Mouse (Mus musculus) stomach, embryonic 14.5 days (tissue): Measurements from ENCODE around the gene Tmtc1. TPM values are rescaled to one million over a fixed set of nuclear protein-coding genes. Genes with fewer than 3 reads are reported as not detected.

Experiments used
- ATAC-seq: fragments of 200-750 bp; cut with Nextera tagmentation; 2 replicates; pipeline ENCODE4 v1.8.0; 2017; ENCODE audit warnings: low read depth, moderate TSS enrichment; ENCODE audit not compliant: insufficient number of reproducible peaks, insufficient read depth, low FRiP score
- H3K27ac ChIP-seq: fragments of 300-500 bp; sonication (generic); 2 replicates; pipeline ENCODE4 v1.5.1; 2014; ENCODE audit warnings: mild to moderate bottlenecking, low read length, moderate library complexity, mixed read lengths
- H3K27me3 ChIP-seq: fragments of 300-500 bp; sonication (generic); 2 replicates; pipeline ENCODE4 v1.6.1; 2014; ENCODE audit warnings: low read length, control low read depth, mixed read lengths; ENCODE audit not compliant: control insufficient read depth, insufficient read depth
- H3K36me3 ChIP-seq: fragments of 300-500 bp; sonication (generic); 2 replicates; pipeline ENCODE4 v1.6.1; 2014; ENCODE audit warnings: mild to moderate bottlenecking, control low read depth, low read length, moderate library complexity, mixed read lengths; ENCODE audit not compliant: control insufficient read depth, insufficient read depth
- H3K4me1 ChIP-seq: fragments of 300-500 bp; sonication (generic); 2 replicates; pipeline ENCODE4 v1.6.1; 2014; ENCODE audit warnings: low read length, control low read depth, mixed read lengths; ENCODE audit not compliant: control insufficient read depth, insufficient read depth
- H3K4me2 ChIP-seq: fragments of 300-500 bp; sonication (generic); replicated peaks from 2 replicates; pipeline ENCODE4 v1.6.1; 2014; ENCODE audit warnings: low read depth, low read length, control low read depth
- H3K4me3 ChIP-seq: fragments of 300-500 bp; sonication (generic); 2 replicates; pipeline ENCODE4 v1.5.1; 2014; ENCODE audit warnings: low read depth, low read length, control low read depth
- H3K9ac ChIP-seq: fragments of 300-500 bp; sonication (generic); replicated peaks from 2 replicates; pipeline ENCODE4 v1.6.1; 2014; ENCODE audit warnings: low read depth, mild to moderate bottlenecking, control low read depth, low read length, moderate library complexity, mixed read lengths
- H3K9me3 ChIP-seq: fragments of 300-500 bp; sonication (generic); 2 replicates; pipeline ENCODE4 v1.6.1; 2016; ENCODE audit warnings: low read depth, low read length, control low read depth; ENCODE audit not compliant: control insufficient read depth
- WGBS: fragments of 180-500 bp; shearing (Covaris S2); extraction: QIAGEN DNeasy Blood & Tissue Kit; methylation state at CpG from one replicate; pipeline ENCODE4 v1.1.7; 2014; 5-methylcytosine and 5-hydroxymethylcytosine counted together
- polyA plus RNA-seq: library from polyadenylated mRNA; unstranded; fragments of >200 nt; fragmentation: Nextera tagmentation; extraction: Ambion mirVana; gene quantifications from 2 replicates; pipeline ENCODE4 v1.2.1, GENCODE M21; 2014

Tmtc1 gene
- polyA plus RNA-seq, 1 experiment from 2014 or later, result 2.8 TPM

GRCm38 (mm10) chr6:148338326-148338957, 105.7 kb downstream of the Tmtc1 start:
- no peaks in the 10 kb centered on the region for H3K36me3 ChIP-seq
- ATAC-seq, result no peak
- no peak overlapping the region for H3K4me3 ChIP-seq
- H3K27ac ChIP-seq, result no peak overlapping the region
- H3K4me1 ChIP-seq, result no peaks in the 10 kb centered on the region
- H3K27me3 ChIP-seq, result no peaks in the 10 kb centered on the region
- no peak overlapping the region for H3K9ac ChIP-seq
- 71% methylated on average over 3 of the region's 3 CpGs for WGBS
- H3K4me2 ChIP-seq, result no peak overlapping the region
- H3K9me3 ChIP-seq, result no peaks in the 10 kb centered on the region

- Histone ChIP-seq H3K4me1 (no peaks in the 10 kb centered on the region), H3K36me3 (no peaks in the 10 kb centered on the region), H3K9me3 (no peaks in the 10 kb centered on the region), H3K4me2 (no peak overlapping the region), H3K27ac (no peak overlapping the region), H3K9ac (no peak overlapping the region), H3K4me3 (no peak overlapping the region), H3K27me3 (no peaks in the 10 kb centered on the region)
- ATAC-seq, result no peak
Observed at GRCm38 (mm10) chr6:148336290-148336955, 107.8 kb downstream of the Tmtc1 start.

GRCm38 (mm10) chr6:148331916-148332315, 112.3 kb downstream of the Tmtc1 start:
- Histone ChIP-seq H3K4me2 (no peak overlapping the region), H3K9ac (no peak overlapping the region), H3K9me3 (no peaks in the 10 kb centered on the region), H3K27ac (no peak overlapping the region), H3K4me1 (no peaks in the 10 kb centered on the region), H3K4me3 (no peak overlapping the region), H3K27me3 (no peaks in the 10 kb centered on the region), H3K36me3 (no peaks in the 10 kb centered on the region)
- 83% methylated on average over 2 of the region's 2 CpGs for WGBS
- ATAC-seq, result no peak

GRCm38 (mm10) chr6:148329976-148330375, 114.2 kb downstream of the Tmtc1 start:
- no peaks in the 10 kb centered on the region for H3K27me3 ChIP-seq
- ATAC-seq, result no peak
- no peak overlapping the region for H3K9ac ChIP-seq
- no peaks in the 10 kb centered on the region for H3K4me1 ChIP-seq
- no peak overlapping the region for H3K4me3 ChIP-seq
- no peaks in the 10 kb centered on the region for H3K9me3 ChIP-seq
- no peaks in the 10 kb centered on the region for H3K36me3 ChIP-seq
- no peak overlapping the region for H3K4me2 ChIP-seq
- H3K27ac ChIP-seq, result no peak overlapping the region

GRCm38 (mm10) chr6:148328928-148329327, 115.3 kb downstream of the Tmtc1 start:
- Histone ChIP-seq H3K9ac (no peak overlapping the region), H3K36me3 (no peaks in the 10 kb centered on the region), H3K27ac (no peak overlapping the region), H3K4me2 (no peak overlapping the region), H3K9me3 (no peaks in the 10 kb centered on the region), H3K27me3 (no peaks in the 10 kb centered on the region), H3K4me3 (no peak overlapping the region), H3K4me1 (no peaks in the 10 kb centered on the region)
- 67% methylated on average over 2 of the region's 2 CpGs for WGBS
- no peak for ATAC-seq

GRCm38 (mm10) chr6:148328130-148328529, 116.1 kb downstream of the Tmtc1 start:
- ATAC-seq, result no peak
- 79% methylated on average over 6 of the region's 6 CpGs for WGBS
- no peaks in the 10 kb centered on the region for H3K9me3 ChIP-seq
- no peak overlapping the region for H3K4me3 ChIP-seq
- H3K9ac ChIP-seq, result no peak overlapping the region
- H3K4me1 ChIP-seq, result no peaks in the 10 kb centered on the region
- H3K27me3 ChIP-seq, result no peaks in the 10 kb centered on the region
- H3K36me3 ChIP-seq, result no peaks in the 10 kb centered on the region
- H3K27ac ChIP-seq, result no peak overlapping the region
- no peak overlapping the region for H3K4me2 ChIP-seq

- Histone ChIP-seq H3K4me2 (no peak overlapping the region), H3K4me3 (no peak overlapping the region), H3K9ac (no peak overlapping the region), H3K27me3 (no peaks in the 10 kb centered on the region), H3K27ac (no peak overlapping the region; the same call in 1 of the 2 replicates), H3K9me3 (no peaks in the 10 kb centered on the region), H3K36me3 (no peaks in the 10 kb centered on the region), H3K4me1 (0 out of 2 replicates have a peak, but pooled peaks cover 3% of the 10 kb centered on the region)
- ATAC-seq, result no peak
Observed at GRCm38 (mm10) chr6:148318736-148319135, 125.5 kb downstream of the Tmtc1 start.

GRCm38 (mm10) chr6:148315571-148316080, 128.6 kb downstream of the Tmtc1 start:
- ATAC-seq, result no peak
- no peaks in the 10 kb centered on the region for H3K9me3 ChIP-seq
- no peak overlapping the region for H3K4me2 ChIP-seq
- no peaks in the 10 kb centered on the region for H3K27me3 ChIP-seq
- WGBS, result 70% methylated on average over 5 of the region's 5 CpGs
- H3K27ac ChIP-seq, result no peak overlapping the region
- no peaks in the 10 kb centered on the region for H3K36me3 ChIP-seq
- H3K4me3 ChIP-seq, result no peak overlapping the region
- H3K9ac ChIP-seq, result no peak overlapping the region
- 0 out of 2 replicates have a peak, but pooled peaks cover 3% of the 10 kb centered on the region for H3K4me1 ChIP-seq
